Mouse (Mus musculus) C2C12 (cell line): ENCODE measurements at regions not wholly inside any gene's neighbourhood (a gene's known extent, or its start where the extent isn't known, plus 50 kb on each side); places are given as distances from the start of the nearest gene placed in this dataset.

Source experiments
- H3K27me3 ChIP-seq: one replicate; pipeline ENCODE4 v1.6.1; 2011; ENCODE audit not compliant: control insufficient read depth, insufficient read depth, insufficient read length
- H3K36me3 ChIP-seq: one replicate; pipeline ENCODE4 v1.6.1; 2011; ENCODE audit not compliant: control insufficient read depth, insufficient read depth
- H3K4me3 ChIP-seq: one replicate; pipeline ENCODE4 v1.5.1; 2011; ENCODE audit warnings: mild to moderate bottlenecking, control low read depth; ENCODE audit not compliant: poor library complexity, insufficient read depth, severe bottlenecking
- H3K79me2 ChIP-seq: one replicate; pipeline ENCODE4 v1.6.1; 2011; ENCODE audit not compliant: control insufficient read depth, insufficient read depth
- H3K79me3 ChIP-seq: one replicate; pipeline ENCODE4 v1.6.1; 2011; ENCODE audit warnings: low read depth, control low read depth
- H3ac ChIP-seq: one replicate; pipeline ENCODE3; 2011; ENCODE audit warnings: low read depth; ENCODE audit not compliant: control insufficient read depth, insufficient read length
- CEBPB ChIP-seq: IDR thresholded peaks from one replicate; pipeline ENCODE4 v1.6.1; 2011; ENCODE audit warnings: low read depth, mild to moderate bottlenecking, control low read depth, moderate library complexity
- CTCF ChIP-seq: IDR thresholded peaks from one replicate; pipeline ENCODE4 v1.5.1; 2011; ENCODE audit not compliant: control insufficient read depth, insufficient read depth, insufficient read length
- FOSL1 ChIP-seq: IDR thresholded peaks from one replicate; pipeline ENCODE4 v1.8.0; 2011; ENCODE audit warnings: mild to moderate bottlenecking, low read length; ENCODE audit not compliant: poor library complexity, insufficient read depth, severe bottlenecking
- MAX ChIP-seq: IDR thresholded peaks from one replicate; pipeline ENCODE4 v1.6.1; 2011; ENCODE audit warnings: mild to moderate bottlenecking, control low read depth
- MYOD1 ChIP-seq: IDR thresholded peaks from one replicate; pipeline ENCODE4 v1.6.1; 2011; ENCODE audit warnings: low read depth; ENCODE audit not compliant: control insufficient read depth, insufficient read length
- MYOG ChIP-seq: IDR thresholded peaks from one replicate; pipeline ENCODE4 v1.6.1; 2011; ENCODE audit not compliant: control insufficient read depth, insufficient read length; ENCODE audit errors: extremely low read depth
- USF1 ChIP-seq: IDR thresholded peaks from one replicate; pipeline ENCODE4 v1.6.1; 2011; ENCODE audit warnings: low read depth, mild to moderate bottlenecking, control low read depth, moderate library complexity

GRCm38 (mm10) chr1:185151130-185151799, 52.7 kb upstream of the Rab3gap2 start:
- H3ac ChIP-seq: no peak overlapping the region
- TF ChIP-seq USF1 (no peak), MYOD1 (no peak), FOSL1 (no peak), MAX (no peak), MYOG (no peak), CEBPB (no peak), CTCF (no peak)

DNA sequence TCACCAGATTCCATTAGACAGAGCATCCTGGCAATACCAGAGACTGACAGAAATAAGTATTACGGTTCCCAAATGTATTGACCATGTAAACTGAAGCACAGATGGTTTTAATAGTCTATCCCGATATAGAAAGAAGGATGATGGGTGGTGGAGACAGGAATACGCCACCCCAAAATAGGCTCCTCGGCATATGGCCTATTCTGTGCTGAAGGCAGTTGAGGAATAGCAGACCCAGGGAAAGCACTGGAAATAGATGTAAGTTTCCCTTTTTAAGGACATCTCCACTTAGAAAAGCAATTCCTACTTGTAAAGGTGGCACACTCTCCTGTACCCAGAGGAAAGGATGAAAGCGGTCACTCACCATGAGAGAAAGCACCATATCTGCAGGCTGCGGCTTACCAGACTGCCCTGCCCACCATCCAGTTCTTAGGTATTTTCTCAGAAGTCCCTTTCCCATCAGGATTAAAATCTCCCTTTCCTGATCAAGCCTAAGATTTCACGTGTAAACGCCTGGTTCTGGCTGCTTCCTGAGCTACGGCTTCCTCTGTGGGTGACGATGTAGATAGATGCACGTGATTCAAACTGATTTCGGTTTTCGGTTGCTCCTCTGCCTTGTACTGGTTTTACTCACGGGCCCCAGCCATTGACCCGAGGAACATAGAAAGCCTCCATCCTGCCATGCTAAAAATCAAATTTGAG, 53.3 kb upstream of the Rab3gap2 start:
- no peaks in the 10 kb centered on the region for H3K36me3 ChIP-seq
- H3K27me3 ChIP-seq: peaks cover 5% of the 10 kb centered on the region
- H3K4me3 ChIP-seq: no peak overlapping the region
- H3K79me3 ChIP-seq: no peaks in the 10 kb centered on the region
- TF ChIP-seq CTCF: no peak
- no peak for TF ChIP-seq MYOG
- no peak for TF ChIP-seq FOSL1
- TF ChIP-seq MAX: no peak
- no peak for TF ChIP-seq CEBPB
- no peak for TF ChIP-seq MYOD1
- TF ChIP-seq USF1: no peak
- no peak overlapping the region for H3ac ChIP-seq
- H3K79me2 ChIP-seq: no peaks in the 10 kb centered on the region

More at GRCm38 (mm10) chr1:185151130-185151799, 52.7 kb upstream of the Rab3gap2 start:
- Histone ChIP-seq H3K79me3 (no peaks in the 10 kb centered on the region), H3K79me2 (no peaks in the 10 kb centered on the region), H3K4me3 (no peak overlapping the region), H3K27me3 (peaks cover 5% of the 10 kb centered on the region), H3K36me3 (no peaks in the 10 kb centered on the region)

DNA sequence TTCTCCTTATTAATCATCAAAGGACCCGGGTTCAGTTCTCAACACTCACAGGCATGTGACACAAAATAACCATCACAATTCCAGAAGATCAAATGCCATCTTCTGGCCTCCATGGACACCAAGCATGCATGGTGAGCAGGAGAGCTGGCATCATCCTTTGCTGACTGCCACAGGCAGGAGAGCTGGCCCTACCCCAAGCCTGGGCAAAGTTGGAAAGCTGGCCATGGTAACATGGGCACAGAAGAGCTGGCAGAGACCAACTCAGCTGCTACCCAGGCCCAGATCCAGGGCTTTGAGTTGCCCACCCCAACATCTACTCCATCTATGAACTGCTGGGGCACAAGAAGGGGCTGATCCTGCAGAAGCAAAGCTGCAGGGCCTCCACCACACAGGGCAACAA, 59.1 kb upstream of the Rab3gap2 start:
- no peak overlapping the region for H3ac ChIP-seq
- no peak for TF ChIP-seq USF1
- no peak for TF ChIP-seq CEBPB
- no peak for TF ChIP-seq MYOD1
- TF ChIP-seq MYOG: no peak
- no peak for TF ChIP-seq FOSL1
- TF ChIP-seq MAX: no peak
- no peak for TF ChIP-seq CTCF
- H3K79me3 ChIP-seq: no peaks in the 10 kb centered on the region
- no peaks in the 10 kb centered on the region for H3K36me3 ChIP-seq
- H3K4me3 ChIP-seq: no peak overlapping the region
- no peaks in the 10 kb centered on the region for H3K27me3 ChIP-seq
- H3K79me2 ChIP-seq: no peaks in the 10 kb centered on the region

DNA sequence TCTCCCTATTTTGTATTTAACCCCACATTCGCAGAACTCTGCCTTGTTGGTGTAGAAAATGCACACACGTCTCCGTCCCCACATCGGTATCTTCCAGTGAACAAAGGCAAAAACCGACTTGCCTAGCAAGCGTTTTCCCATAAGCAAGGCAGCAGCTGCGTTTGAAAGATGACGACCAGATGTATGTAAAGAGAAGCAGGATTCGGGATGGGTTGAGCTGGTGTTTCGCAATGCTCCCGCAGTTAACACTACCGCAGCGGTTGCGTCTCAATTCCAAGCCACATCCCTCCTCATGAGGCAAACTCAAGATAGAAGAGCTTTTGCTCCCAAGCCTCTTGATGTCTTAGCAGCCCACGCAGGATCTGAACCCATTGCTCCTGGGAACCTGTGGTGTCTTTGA, 59.9 kb upstream of the Rab3gap2 start:
- H3K4me3 ChIP-seq: no peak overlapping the region
- H3K36me3 ChIP-seq: no peaks in the 10 kb centered on the region
- H3K79me2 ChIP-seq: no peaks in the 10 kb centered on the region
- no peak overlapping the region for H3ac ChIP-seq
- no peaks in the 10 kb centered on the region for H3K27me3 ChIP-seq
- H3K79me3 ChIP-seq: no peaks in the 10 kb centered on the region
- TF ChIP-seq MYOG (no peak), USF1 (no peak), CTCF (no peak), MAX (no peak), FOSL1 (no peak), CEBPB (no peak), MYOD1 (no peak)

DNA sequence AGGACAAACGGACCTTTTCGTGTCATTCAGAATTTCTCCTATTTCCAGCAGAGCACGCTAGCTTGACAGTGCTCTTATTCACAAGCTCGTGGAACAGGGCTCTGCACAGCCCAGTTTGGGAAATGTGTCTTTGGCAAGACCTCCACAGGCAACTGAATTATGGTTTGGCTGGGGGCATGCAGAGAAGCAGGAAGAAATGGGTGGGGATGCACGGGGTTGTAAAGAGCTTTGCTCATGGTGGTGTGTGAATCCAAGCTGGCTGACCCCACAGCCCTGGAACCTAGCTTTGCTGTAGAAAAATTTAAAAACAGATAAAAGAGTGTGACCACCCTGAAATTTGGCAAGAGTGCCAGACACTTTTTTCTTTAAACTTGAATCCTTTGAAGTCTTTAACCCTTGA, 63.6 kb upstream of the Rab3gap2 start:
- Histone ChIP-seq H3K79me3 (no peaks in the 10 kb centered on the region), H3K36me3 (no peaks in the 10 kb centered on the region), H3ac (no peak overlapping the region), H3K27me3 (no peaks in the 10 kb centered on the region), H3K79me2 (no peaks in the 10 kb centered on the region), H3K4me3 (no peak overlapping the region)
- TF ChIP-seq FOSL1: no peak

DNA sequence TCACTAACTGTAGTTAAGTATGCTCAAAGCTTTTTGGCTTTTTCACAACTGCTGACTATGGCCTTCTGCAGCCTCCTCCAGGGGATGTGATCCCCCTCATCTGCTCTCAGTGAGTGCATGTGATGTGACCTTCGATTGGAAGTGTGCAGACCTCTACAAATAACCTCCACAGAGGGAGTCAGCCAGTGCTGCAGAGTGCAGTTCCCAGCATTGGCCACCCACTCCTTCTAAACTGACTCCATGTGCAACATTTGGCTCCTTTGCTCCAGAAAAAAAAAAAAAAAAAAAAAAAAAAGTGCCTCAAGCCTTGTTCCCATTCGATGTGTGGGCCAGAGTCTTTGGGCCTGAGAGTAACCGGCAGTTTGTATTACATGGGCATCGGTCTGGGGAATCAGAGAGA, 75.7 kb upstream of the Rab3gap2 start:
- H3ac ChIP-seq: no peak overlapping the region
- no peaks in the 10 kb centered on the region for H3K79me3 ChIP-seq
- H3K79me2 ChIP-seq: no peaks in the 10 kb centered on the region
- H3K27me3 ChIP-seq: no peaks in the 10 kb centered on the region
- H3K4me3 ChIP-seq: no peak overlapping the region
- TF ChIP-seq MAX: no peak
- no peak for TF ChIP-seq CEBPB
- no peak for TF ChIP-seq FOSL1
- no peak for TF ChIP-seq MYOG
- TF ChIP-seq MYOD1: no peak
- no peak for TF ChIP-seq CTCF
- TF ChIP-seq USF1: no peak
- H3K36me3 ChIP-seq: no peaks in the 10 kb centered on the region
